Mouse (Mus musculus) erythroblast, embryonic 14.5 days (primary cell): ENCODE data around the gene Pnpla2.

ENCODE experiments used
- GATA1 ChIP-seq: IDR thresholded peaks from 2 replicates; pipeline ENCODE4 v1.6.1; 2012; ENCODE audit warnings: low read length, inconsistent platforms, mixed read lengths
- TAL1 ChIP-seq: IDR thresholded peaks from 3 replicates; pipeline ENCODE4 v1.6.1; 2012; ENCODE audit warnings: low read length, inconsistent platforms, mixed read lengths

GRCm38 (mm10) chr7:141442199-141442598 is 12.8 kb upstream of the Pnpla2 start:
- TF ChIP-seq GATA1 (no peak), TAL1 (no peak)
